Mouse (Mus musculus): ENCODE measurements at regions not wholly inside any gene's neighbourhood (a gene's known extent, or its start where the extent isn't known, plus 50 kb on each side); places are given as distances from the start of the nearest gene placed in this dataset.
A peak's percentile ranks its signal among the peaks of the same experiment; 100 is the strongest.

GRCm38 (mm10) chr16:64068787-64069673 is 205.1 kb upstream of the Epha3 start:
- Histone ChIP-seq H3K36me3 (replicated peaks) (no peaks in the 10 kb centered on the region), H3K27me3 (replicated peaks; ENCODE audit: low read depth, poor library complexity, severe bottlenecking) (no peaks in the 10 kb centered on the region), H3K4me3 (no peak overlapping the region), H3K9me3 (no peaks in the 10 kb centered on the region), H3K4me1 (peaks cover 10% of the 10 kb centered on the region), H3K27ac (replicated peaks) (peak overlapping the region; percentile 66)
- 19% methylated on average over 13 of the region's 13 CpGs for WGBS
- DNase-seq (ENCODE audit: low spot score): peak; percentile 58

GRCm38 (mm10) chr16:64062584-64062983 is 198.6 kb upstream of the Epha3 start:
- 80% methylated on average over 4 of the region's 4 CpGs for WGBS
- Histone ChIP-seq H3K4me1 (no peaks in the 10 kb centered on the region), H3K27ac (replicated peaks) (no peak overlapping the region), H3K4me3 (no peak overlapping the region), H3K9me3 (no peaks in the 10 kb centered on the region), H3K27me3 (replicated peaks; ENCODE audit: low read depth, poor library complexity, severe bottlenecking) (no peaks in the 10 kb centered on the region), H3K36me3 (replicated peaks) (no peaks in the 10 kb centered on the region)
- DNase-seq (ENCODE audit: low spot score): no peak

GRCm38 (mm10) chr16:64058712-64059111 is 194.7 kb upstream of the Epha3 start:
- H3K4me3 ChIP-seq: no peak overlapping the region
- H3K27ac ChIP-seq (replicated peaks): no peak overlapping the region
- H3K27me3 ChIP-seq (replicated peaks; ENCODE audit: low read depth, poor library complexity, severe bottlenecking): no peaks in the 10 kb centered on the region
- no peaks in the 10 kb centered on the region for H3K9me3 ChIP-seq
- no peaks in the 10 kb centered on the region for H3K36me3 ChIP-seq (replicated peaks)
- DNase-seq (ENCODE audit: low spot score): no peak
- H3K4me1 ChIP-seq: no peaks in the 10 kb centered on the region
- WGBS: 75% methylated on average over 8 of the region's 8 CpGs

GRCm38 (mm10) chr16:64054346-64054745 is 190.4 kb upstream of the Epha3 start:
- no peak for DNase-seq (ENCODE audit: low spot score)
- Histone ChIP-seq H3K27ac (replicated peaks) (no peak overlapping the region), H3K4me1 (no peaks in the 10 kb centered on the region), H3K9me3 (no peaks in the 10 kb centered on the region), H3K36me3 (replicated peaks) (no peaks in the 10 kb centered on the region), H3K4me3 (no peak overlapping the region), H3K27me3 (replicated peaks; ENCODE audit: low read depth, poor library complexity, severe bottlenecking) (no peaks in the 10 kb centered on the region)
- 93% methylated on average over 1 of the region's 1 CpGs for WGBS

- H3K36me3 ChIP-seq (replicated peaks): no peaks in the 10 kb centered on the region
- no peak for DNase-seq (ENCODE audit: low spot score)
- no peaks in the 10 kb centered on the region for H3K9me3 ChIP-seq
- 81% methylated on average over 1 of the region's 1 CpGs for WGBS
- H3K27ac ChIP-seq (replicated peaks): no peak overlapping the region
- H3K4me1 ChIP-seq: no peaks in the 10 kb centered on the region
- H3K27me3 ChIP-seq (replicated peaks; ENCODE audit: low read depth, poor library complexity, severe bottlenecking): no peaks in the 10 kb centered on the region
- no peak overlapping the region for H3K4me3 ChIP-seq
Observed at GRCm38 (mm10) chr16:64048026-64048425, 184.1 kb upstream of the Epha3 start.

GRCm38 (mm10) chr16:64033049-64033448 is 169.1 kb upstream of the Epha3 start:
- H3K27ac ChIP-seq (replicated peaks): no peak overlapping the region
- H3K9me3 ChIP-seq: no peaks in the 10 kb centered on the region
- no peaks in the 10 kb centered on the region for H3K36me3 ChIP-seq (replicated peaks)
- no peak for DNase-seq (ENCODE audit: low spot score)
- WGBS: 93% methylated on average over 10 of the region's 10 CpGs
- H3K27me3 ChIP-seq (replicated peaks; ENCODE audit: low read depth, poor library complexity, severe bottlenecking): no peaks in the 10 kb centered on the region
- H3K4me1 ChIP-seq: no peaks in the 10 kb centered on the region
- no peak overlapping the region for H3K4me3 ChIP-seq

- Histone ChIP-seq H3K36me3 (replicated peaks) (no peaks in the 10 kb centered on the region), H3K4me1 (no peaks in the 10 kb centered on the region), H3K27ac (replicated peaks) (no peak overlapping the region), H3K9me3 (no peaks in the 10 kb centered on the region), H3K27me3 (replicated peaks; ENCODE audit: low read depth, poor library complexity, severe bottlenecking) (peaks cover 20% of the 10 kb centered on the region), H3K4me3 (no peak overlapping the region)
- DNase-seq (ENCODE audit: low spot score): no peak
Observed at GRCm38 (mm10) chr16:64023981-64024380, 160.0 kb upstream of the Epha3 start.

GRCm38 (mm10) chr16:64000884-64001283 is 136.9 kb upstream of the Epha3 start:
- Histone ChIP-seq H3K27ac (replicated peaks) (no peak overlapping the region), H3K27me3 (replicated peaks; ENCODE audit: low read depth, poor library complexity, severe bottlenecking) (no peaks in the 10 kb centered on the region), H3K36me3 (replicated peaks) (no peaks in the 10 kb centered on the region), H3K4me3 (no peak overlapping the region), H3K9me3 (no peaks in the 10 kb centered on the region), H3K4me1 (no peaks in the 10 kb centered on the region)
- DNase-seq (ENCODE audit: low spot score): no peak
- WGBS: 89% methylated on average over 5 of the region's 5 CpGs

- no peaks in the 10 kb centered on the region for H3K27me3 ChIP-seq (replicated peaks; ENCODE audit: low read depth, poor library complexity, severe bottlenecking)
- H3K4me1 ChIP-seq: no peaks in the 10 kb centered on the region
- H3K9me3 ChIP-seq: no peaks in the 10 kb centered on the region
- no peaks in the 10 kb centered on the region for H3K36me3 ChIP-seq (replicated peaks)
- WGBS: 89% methylated on average over 2 of the region's 2 CpGs
- no peak overlapping the region for H3K27ac ChIP-seq (replicated peaks)
- no peak for DNase-seq (ENCODE audit: low spot score)
- no peak overlapping the region for H3K4me3 ChIP-seq
Observed at GRCm38 (mm10) chr16:63967407-63967806, 103.4 kb upstream of the Epha3 start.

- no peaks in the 10 kb centered on the region for H3K9me3 ChIP-seq
- 0 out of 2 replicates have a peak, but pooled peaks cover 6% of the 10 kb centered on the region for H3K4me1 ChIP-seq
- H3K27me3 ChIP-seq (replicated peaks; ENCODE audit: low read depth, poor library complexity, severe bottlenecking): no peaks in the 10 kb centered on the region
- no peaks in the 10 kb centered on the region for H3K36me3 ChIP-seq (replicated peaks)
- no peak overlapping the region for H3K4me3 ChIP-seq
- DNase-seq (ENCODE audit: low spot score): no peak
- H3K27ac ChIP-seq (replicated peaks): no peak overlapping the region
- 68% methylated on average over 1 of the region's 1 CpGs for WGBS
Observed at GRCm38 (mm10) chr16:63960786-63961185, 96.8 kb upstream of the Epha3 start.

- Histone ChIP-seq H3K27ac (replicated peaks) (peak overlapping the region; percentile 57), H3K27me3 (replicated peaks; ENCODE audit: low read depth, poor library complexity, severe bottlenecking) (no peaks in the 10 kb centered on the region), H3K4me1 (0 out of 2 replicates have a peak, but pooled peaks cover 6% of the 10 kb centered on the region), H3K4me3 (peak overlapping the region; percentile 28; the same call in 1 of the 2 replicates), H3K36me3 (replicated peaks) (no peaks in the 10 kb centered on the region), H3K9me3 (no peaks in the 10 kb centered on the region)
- DNase-seq (ENCODE audit: low spot score): peak; percentile 17
- 13% methylated on average over 6 of the region's 6 CpGs for WGBS
Observed at GRCm38 (mm10) chr16:63958154-63958553, 94.2 kb upstream of the Epha3 start.

GRCm38 (mm10) chr16:63925195-63925594 is 61.2 kb upstream of the Epha3 start:
- no peaks in the 10 kb centered on the region for H3K4me1 ChIP-seq
- H3K27me3 ChIP-seq (replicated peaks; ENCODE audit: low read depth, poor library complexity, severe bottlenecking): no peaks in the 10 kb centered on the region
- H3K9me3 ChIP-seq: no peaks in the 10 kb centered on the region
- no peak overlapping the region for H3K27ac ChIP-seq (replicated peaks)
- no peaks in the 10 kb centered on the region for H3K36me3 ChIP-seq (replicated peaks)
- no peak overlapping the region for H3K4me3 ChIP-seq
- WGBS: 69% methylated on average over 3 of the region's 3 CpGs
- no peak for DNase-seq (ENCODE audit: low spot score)

GRCm38 (mm10) chr16:63921146-63921545 is 57.2 kb upstream of the Epha3 start:
- H3K4me1 ChIP-seq: no peaks in the 10 kb centered on the region
- H3K27ac ChIP-seq (replicated peaks): no peak overlapping the region
- WGBS: 84% methylated on average over 7 of the region's 7 CpGs
- no peaks in the 10 kb centered on the region for H3K36me3 ChIP-seq (replicated peaks)
- no peaks in the 10 kb centered on the region for H3K27me3 ChIP-seq (replicated peaks; ENCODE audit: low read depth, poor library complexity, severe bottlenecking)
- no peaks in the 10 kb centered on the region for H3K9me3 ChIP-seq
- no peak for DNase-seq (ENCODE audit: low spot score)
- H3K4me3 ChIP-seq: no peak overlapping the region

All from embryonic facial prominence, embryonic 10.5 days (tissue).